Mouse (Mus musculus) heart, adult 11 months (tissue): ENCODE measurements around the gene Cenpi.
"Not testable (repeated sequence)": the region's sequence is repeated elsewhere in the genome, so short reads cannot be mapped to it uniquely, and the experiment has no call there.

Experiments
- DNase-seq: peaks from one replicate; pipeline ENCODE4 v3.0.0; 2022

Cenpi gene

DNA sequence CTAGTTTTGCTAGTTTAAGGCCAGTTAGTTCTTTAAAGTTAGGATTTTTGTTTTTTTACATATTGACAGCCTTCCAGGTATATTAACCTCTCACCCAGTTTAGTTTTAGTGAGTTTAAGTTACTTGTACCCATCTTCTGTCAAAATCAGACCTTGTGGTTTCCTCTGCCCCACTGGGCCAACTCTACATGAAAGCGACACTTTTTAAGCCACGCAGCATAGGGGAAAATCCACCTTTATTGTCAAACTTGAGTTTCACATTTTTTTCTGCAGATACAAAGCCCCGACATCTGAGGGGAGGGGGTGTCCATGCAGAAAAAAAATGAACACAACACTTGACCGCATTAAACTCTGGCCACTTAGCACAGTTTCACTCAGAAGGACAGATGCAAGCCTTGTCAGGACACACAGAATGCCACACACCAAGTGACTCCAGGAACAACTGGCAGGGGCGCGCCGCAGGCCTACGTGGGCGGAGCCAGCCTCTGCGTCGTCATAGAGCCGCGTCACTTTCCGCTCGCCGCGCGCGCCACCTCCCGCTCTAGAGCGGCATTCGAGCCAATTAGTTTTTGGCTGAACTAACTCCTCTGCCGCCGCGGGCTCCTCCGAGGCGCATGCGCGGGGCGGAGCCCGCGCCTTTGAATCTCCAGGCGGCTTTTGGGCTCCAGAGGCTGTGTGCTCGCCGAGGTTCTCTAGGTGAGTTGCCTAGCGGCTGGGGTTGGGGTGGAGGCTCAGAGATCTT lies at the start of gene Cenpi:
Gene Cenpi, plus strand, starts transcription at position 551 of the 741 bp plus-strand sequence.
- peak; percentile 99 for DNase-seq

DNA sequence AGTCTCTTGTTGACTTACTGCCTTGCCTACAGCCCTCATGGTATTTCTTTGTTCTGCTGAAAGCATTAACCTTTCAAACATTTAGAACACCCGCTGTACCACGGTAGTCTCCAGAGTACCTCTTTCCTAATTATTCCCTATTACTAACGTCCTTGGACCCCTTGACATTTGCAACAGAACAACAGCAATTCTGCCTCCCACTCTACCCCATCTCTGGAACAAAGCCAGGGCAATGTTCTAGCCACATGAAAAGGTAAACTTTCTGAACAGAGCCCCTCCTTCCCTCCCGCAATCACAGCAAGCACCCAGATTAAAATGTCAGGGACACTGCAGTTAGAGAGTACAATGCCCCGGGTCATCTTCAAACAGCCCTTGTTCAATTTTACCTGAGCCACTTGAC lies 46.7 kb upstream of the Cenpi start:
- DNase-seq = no peak

DNA sequence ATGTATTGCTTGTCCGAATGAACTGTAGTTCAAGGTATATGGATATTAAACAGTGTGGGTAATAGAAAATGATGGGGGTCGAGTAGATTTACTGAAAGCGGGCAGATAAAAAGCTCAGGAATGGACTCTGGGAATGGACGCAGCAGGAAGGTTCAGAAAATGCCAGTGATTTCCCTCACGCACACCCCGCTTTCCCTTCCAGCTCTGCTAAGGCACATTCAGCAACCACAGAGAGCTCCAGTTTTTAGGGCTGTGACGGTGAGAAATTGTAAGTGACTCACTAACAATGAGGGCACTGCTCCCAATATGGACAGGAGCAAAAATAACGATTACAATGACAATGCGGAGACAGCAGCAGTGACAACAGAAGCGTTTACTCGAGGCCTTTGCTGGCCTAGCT lies 45.8 kb upstream of the Cenpi start:
- DNase-seq = no peak

DNA sequence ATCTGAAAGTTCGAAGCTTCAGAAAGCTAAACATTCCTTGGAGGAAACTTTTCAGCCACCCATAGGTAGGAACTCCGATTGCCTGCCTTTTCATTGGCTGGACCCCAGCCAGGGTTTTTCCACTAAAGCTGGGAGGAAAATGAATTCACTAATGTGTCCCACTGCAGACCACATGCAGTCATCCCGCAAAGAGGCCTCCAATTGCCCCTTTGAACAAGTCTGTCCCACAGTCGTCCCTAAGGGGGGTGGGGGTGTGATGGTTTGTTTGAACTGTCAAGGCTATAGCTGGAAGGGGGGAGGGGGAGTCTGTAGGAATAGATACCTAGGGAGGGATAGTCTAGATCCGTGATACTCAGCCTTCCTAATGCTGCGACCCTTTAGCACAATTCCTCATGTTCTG lies 32.2 kb upstream of the Cenpi start:
- DNase-seq = peak; percentile 91

DNA sequence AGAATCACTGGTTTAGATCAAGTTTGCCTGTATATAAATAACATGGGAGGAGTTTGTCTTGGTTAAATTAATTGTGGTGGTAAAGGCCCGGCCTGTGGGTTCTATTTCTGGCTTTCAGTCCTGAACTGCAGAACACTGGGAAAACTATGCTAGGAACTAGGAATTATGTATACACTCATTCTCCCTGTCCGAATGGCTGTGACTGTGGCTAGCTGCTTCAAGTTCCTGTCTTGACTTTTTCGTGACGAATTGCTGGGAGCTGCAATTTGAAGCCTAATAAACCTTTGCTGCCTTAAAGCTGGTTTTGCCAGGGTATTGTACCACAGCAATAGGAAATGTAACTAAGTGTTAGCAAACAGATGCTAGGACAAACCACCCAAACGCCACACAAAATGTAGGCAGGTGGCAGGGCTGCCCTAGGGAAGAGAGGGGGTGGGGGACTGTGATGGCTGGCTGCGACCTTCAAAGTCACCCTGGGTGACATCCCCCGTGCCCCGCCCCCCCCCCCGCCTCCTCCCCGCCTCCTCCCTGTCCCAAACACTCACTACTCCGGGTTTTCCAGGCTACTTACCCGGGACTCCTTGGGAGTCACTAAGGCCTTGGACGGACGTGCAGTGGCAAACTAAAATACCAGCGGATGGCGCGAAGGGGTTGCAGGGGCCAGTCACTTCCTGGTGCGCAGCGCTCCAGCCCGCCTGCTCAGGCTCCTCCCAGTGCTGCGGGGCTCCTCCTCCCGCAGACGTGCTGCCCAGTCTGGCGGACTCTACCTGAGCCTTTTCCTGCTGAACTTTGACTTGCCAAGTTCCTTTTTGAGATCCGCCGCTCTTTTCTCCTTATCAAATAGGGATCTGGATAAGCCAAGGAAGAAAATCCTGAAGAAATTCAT lies 31.4 kb upstream of the Cenpi start, which contains the start of gene Trmt2b:
Gene Trmt2b, minus strand, starts transcription at position 710 of the 886 bp plus-strand sequence.
- DNase-seq = peak; percentile 97

DNA sequence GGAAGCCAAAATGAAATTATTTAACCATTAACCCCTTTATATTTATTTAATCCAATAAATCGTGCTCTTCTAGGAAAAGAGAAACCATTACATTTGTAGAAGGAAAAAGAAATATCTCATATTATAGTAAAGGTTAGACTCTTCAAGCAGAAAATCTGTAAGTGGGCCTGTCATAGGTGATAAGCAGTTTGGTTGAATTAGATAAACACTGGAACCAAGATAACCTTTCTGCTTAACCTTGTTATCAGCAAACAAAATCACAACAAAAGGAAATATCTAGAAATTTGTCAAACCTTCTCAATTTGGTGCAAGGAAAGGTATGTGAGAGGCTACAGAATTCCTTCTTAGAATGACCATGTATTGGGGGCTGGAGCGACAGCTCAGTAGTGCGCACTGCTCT lies 27.4 kb upstream of the Cenpi start:
- DNase-seq = no peak

DNA sequence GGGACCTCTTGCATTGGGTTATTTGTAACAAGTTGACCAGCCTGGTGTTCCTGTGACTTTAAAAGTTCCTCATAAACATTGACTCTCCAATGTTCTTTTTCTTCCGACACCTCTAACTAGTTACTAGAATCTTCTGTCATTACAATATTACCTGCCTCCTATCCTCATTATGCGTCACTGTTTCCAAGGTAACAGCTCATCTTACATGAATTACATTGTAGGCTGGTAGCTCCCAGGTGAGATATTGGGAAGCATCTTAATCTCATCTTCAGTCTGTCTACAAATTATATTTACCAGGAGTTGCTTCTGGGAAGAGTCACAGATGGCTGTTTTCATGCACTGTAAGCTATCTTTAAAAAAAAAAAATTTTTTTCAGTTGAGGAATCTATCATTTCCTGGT lies 22.8 kb upstream of the Cenpi start:
- DNase-seq = no peak

DNA sequence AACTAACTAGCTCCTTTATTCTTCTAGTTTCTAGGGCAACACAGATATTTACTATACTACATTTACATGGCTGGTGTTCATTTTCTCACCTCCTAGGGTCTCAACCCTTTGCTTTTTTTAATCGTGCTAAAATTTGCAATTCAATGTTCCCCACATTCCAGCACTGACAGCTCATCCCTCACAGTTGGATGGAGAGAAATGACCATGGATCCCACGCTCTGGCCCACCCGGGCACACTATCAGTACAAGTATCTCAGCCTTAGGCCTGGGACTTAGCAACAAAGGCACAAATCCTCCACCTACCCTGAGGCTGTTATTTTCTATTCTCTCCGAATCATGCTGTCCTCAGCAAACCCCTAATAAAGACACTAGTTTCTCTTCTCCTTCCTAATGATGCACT lies 22.1 kb upstream of the Cenpi start:
- no peak for DNase-seq

DNA sequence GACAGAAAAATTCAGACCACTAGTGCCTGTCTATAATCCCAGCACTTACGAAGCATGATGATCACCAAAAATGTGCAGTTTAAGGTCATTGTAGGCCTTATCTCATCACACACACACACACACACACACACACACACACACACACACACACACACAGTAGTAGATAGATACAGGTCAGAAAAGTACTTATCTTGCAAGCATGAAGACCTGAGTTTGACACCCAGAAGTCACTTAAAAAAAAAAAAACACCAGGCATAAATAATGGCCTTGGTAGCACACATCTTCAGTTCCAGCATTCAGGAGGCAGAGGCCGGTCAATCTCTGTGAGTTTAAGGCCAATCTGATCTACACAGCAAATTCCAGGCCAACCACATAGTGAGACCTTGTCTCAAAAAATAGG lies 20.6 kb upstream of the Cenpi start:
- no peak for DNase-seq

DNA sequence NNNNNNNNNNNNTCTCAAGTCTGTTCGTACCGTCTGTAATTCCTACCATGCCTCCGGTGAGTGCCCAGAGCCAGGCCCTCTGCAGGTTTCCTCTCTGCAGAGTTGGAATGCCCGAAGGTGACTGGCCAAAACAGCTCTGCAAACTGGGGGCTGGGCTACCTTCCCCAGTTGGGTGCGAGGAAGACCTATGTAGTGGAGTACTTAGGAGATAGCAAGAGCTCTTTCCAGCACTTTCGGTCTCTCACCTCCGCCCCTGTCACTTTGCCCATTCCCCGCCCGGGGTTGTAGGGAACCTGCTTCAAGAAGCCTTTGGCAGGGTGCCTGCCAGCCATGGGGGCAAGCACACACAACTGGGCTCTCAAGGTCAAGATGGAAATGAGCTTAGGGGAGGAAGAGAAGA lies 11.6 kb upstream of the Cenpi start:
- no peak for DNase-seq

DNA sequence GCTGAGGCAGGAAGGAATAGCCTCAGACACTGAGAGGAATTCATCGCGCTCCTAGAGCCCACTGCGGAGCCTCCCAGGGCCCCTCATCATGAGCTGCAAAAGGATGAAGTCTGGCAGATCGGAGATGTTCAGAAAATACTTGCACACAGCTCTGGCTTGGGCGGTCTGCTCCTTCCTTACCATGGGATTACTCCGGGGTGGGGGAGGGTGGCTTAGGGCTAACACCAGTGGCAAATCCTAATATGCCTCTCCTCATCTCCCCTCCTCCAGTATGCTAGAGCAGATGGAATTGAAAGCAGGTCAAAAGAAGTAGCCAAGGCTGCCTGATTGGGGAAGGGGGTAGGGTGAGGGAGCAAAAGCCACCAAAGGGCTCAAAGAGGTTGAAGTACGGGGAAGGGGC lies 11.1 kb upstream of the Cenpi start:
- no peak for DNase-seq

DNA sequence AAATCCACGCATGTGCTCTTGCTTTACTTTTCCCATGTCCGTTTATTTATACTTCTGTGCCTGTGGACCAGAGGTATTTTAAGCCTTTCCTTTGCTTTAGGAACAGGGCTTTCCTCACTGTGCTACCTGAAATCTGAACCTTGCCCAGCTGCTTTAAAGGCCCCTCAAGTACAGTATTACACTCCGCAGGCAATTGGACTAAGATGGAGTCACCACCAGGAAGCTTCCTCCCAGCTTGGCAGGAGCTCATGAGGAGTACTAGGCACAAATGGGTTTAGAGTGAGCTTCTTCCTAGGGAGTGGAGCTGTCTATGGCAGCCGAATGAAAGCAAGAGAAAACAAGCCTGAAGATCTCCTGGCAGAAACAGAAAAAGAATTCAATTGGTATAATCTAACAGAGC lies 10.7 kb upstream of the Cenpi start:
- no peak for DNase-seq

DNA sequence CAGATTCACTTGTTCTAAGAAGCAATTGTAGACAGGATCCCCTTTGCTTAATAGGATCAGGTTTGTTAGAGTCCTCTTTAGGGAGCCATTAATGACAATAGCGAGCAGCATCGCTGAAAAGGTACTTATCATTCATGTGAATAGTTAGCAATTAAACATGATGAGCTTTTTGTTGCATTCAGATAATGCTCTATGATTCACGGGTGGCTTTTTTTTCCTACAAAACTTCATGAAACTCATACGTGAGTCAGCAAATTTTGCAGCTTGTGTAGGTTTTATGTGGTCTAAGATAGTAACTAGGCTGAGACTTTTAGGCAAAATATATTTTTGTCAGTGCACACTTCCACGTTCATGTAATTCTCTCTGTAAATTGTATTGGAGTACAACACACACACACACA lies 7.7 kb upstream of the Cenpi start:
- no peak for DNase-seq

DNA sequence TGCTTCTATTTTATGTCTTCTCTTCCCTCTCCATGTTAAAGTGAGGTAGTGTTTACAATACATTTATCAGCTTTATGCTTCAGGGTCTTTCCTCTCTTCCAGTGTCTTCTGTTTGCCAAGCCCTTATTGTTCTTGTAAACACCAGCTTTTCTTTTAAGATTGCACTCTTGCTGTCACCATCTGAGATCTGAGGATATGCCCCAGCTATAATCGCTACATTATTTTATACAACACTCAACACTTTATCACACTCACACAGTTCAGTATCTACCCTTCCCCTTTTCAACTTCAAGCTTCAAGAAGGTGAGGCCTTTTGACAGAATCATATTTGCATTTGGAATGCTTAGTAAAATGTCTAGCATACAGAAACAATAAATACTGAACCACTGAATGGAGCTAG lies 4.6 kb upstream of the Cenpi start:
- no peak for DNase-seq

DNA sequence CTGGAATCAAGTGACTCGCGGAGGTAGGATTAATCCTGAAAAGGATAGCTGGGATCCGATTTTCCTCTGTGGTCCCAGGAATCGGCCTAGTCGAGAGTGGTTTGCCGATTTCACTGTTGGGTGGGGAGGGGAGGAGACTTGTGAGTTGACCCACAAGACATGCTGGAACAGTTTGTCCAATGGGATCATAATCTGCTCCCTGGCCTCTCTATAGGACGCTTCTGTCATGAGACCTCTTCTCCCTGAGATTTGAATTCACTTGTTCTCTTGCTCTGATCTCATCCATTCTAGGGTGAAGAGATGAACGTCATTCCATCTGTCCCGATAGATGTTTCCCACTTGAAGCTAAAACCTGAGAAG lies 371 bp downstream of the Cenpi start:
- DNase-seq = no peak

DNA sequence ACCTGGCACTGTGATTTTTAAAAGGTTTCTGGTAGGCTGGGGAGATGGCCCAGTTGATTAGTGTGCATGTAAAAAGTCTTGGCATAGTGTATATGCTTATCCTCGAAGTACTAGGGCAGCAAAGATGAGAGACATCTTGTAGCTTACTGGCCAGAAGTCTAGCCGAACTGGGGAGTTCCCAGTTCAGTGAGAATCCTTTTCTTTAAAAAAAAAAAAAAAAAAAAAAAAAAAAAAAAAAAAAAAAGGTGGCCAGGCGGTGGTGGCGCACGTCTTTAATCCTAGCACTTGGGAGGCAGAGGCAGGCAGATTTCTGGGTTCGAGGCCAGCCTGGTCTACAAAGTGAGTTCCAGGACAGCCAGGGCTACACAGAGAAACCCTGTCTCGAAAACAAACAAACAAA lies 3.3 kb downstream of the Cenpi start:
- DNase-seq = not testable (repeated sequence)

DNA sequence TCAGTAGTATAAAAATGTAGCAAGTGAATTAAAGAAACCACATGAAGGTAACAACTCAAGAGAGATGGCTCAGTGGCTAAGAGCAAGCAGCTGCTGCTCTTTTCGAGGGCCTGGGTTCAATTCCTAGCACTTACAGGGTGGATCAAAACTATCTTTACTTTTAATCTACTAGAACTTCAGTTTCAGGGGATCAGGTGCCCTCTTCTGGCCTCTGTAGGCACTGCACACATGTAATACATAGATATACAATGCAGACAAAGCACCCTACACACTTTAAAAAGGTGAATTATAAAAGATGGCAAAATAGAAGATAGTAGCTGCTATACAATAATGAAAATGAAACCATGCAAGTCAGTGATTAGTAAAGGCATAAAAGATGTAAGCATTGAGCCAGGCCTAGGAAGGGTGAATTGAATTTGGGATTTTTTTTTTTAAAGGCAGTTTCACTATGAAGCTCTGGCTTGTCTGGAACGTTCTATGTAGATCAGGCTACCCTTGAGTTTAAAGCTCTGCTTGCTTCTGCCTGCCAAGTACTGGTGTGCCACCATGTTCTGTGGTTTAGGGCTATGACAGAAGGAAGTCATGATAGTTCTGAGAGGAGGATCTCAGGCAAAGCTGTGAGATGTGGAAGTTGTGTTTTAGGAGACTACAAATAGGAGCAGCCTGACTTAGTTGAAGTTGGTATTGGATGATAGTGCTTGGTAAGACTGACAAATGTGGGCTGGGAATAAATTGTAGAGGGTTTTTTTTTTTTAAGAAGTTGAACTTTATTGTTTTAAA lies 11.5 kb downstream of the Cenpi start:
- no peak for DNase-seq

DNA sequence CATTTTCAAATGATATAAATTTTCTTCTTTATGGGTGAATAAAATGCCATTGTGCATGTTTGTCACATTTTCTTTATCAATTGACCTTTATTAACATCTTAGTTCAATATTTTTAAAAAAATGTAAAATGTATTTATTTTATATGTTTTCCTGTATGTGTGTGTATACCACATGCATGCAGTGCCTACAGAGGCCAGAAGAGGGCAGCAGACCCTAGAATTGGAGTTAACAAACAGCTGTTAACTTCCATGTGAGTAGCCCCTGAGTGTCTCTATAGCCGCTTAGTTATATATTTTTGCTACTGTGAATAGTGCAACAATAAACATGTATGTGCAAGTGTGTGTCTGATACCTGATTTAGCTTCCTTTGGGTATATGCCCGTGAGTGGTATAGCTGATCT lies 25.4 kb downstream of the Cenpi start:
- no peak for DNase-seq

DNA sequence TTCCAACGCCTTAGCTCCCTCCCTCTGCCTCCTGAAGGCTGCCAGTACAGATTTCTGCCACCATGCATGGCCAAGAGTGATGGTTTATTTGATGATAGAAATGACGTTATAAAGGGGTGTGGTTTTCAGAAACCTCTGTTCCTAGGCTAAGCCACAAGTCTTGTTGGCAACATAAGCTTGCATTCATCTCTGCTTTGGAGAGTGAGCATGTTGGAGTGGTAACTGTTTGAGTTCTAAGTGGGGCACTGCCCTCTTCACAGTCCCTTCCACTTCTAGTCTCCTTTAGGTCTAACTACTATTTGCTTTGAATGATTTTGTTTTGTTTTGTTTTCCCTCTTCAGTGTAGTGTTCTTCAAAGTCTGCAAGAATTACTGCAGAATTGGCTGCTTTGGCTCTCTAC lies 34.9 kb downstream of the Cenpi start:
- no peak for DNase-seq

DNA sequence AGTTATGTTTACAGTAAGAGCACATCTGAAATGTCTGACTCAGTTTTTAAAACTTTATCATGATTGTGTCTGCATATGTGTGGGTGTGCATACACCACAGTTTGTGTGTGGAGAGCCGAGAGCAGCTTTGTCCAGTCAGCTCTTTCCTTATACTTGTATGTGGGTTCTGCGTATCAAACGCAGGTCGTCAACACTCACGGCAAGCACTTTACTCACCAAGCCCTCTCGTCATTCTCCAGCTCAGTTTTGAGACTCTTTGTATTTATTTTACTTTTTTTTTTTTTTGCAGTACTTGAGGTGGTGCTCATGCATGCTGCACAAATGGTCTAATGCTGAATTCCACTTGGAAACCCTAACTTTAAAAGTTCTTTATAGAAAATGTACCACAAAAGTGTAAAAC lies 42.3 kb downstream of the Cenpi start:
- no peak for DNase-seq

DNA sequence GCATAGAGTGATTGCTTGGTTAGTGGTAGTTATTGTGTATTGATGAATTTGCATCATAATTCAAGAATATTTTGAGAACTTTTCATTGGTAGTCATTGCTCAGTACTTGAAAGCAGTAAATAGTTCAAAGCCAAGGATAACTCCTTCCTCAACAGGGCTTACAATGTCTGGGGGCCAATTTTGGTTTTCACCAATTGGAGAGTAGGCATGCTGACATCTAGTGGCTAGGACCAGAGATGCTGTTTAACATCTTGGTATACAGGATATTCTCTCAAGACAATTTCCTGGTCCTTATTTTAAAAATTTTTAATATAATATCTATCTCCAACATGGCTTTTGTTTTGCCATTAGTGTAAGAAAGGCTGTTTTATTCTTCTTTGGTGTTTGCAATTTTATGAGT lies 46.0 kb downstream of the Cenpi start:
- no peak for DNase-seq

DNA sequence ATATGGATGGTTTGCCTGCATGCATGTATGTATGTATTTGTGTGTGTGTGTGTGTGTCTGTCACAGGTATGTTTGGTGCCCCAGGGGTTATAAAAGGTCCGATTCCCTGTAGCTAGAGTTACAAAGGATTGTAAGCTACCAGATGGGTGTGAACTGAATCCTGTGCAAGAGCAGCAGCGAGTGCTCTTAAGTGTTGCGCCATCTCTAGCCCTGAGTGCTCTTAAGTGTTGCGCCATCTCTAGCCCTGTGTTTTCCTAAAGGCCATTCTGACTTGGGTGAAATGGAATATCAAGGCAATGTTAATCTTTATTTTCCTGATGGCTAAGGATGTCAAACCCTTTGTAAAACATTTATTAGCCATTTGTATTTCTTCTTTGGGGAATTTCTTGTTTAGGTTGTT lies 51.5 kb downstream of the Cenpi start:
- DNase-seq = no peak

DNA sequence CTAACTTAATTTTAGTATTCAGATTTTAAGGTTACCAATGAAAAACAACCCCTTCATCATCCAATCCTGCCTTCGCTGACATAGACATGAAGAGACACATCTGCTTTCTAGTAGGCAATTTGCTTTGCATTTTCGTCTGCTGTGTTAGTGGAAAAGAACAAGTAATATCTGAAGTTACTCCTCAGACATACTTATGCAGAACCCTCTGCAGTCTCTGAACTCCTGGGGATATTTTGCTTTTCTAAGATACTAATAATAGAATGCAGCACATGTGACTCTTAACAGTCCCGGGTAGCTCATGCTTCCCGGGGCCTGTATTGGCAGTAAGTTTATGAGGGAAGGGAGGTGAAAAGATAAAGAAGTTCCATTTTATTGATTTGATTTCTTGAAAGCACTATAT lies 54.3 kb downstream of the Cenpi start:
- DNase-seq = no peak

DNA sequence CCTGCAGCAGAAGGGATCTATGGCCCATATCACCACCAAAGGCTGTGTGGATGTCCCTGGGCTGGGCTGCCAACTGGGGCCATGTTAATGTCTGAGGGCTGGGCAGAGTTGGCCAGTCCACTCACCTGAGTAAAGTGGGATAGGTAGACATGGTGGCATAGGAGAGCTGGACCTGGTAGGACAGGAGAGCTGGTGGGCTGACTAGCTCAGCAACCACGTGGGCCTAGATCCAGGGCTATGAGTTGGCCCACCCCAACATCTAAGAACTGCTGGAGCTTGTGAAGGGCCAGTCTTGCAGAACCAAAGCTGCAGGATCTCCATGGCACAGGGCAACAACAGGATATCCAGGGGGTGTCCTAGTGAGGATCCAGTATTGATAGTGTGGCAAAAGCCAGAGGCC lies 57.5 kb downstream of the Cenpi start:
- DNase-seq = peak; percentile 53
